ENCODE assay signal across 7 mouse cellular contexts in the genomic region with DNA sequence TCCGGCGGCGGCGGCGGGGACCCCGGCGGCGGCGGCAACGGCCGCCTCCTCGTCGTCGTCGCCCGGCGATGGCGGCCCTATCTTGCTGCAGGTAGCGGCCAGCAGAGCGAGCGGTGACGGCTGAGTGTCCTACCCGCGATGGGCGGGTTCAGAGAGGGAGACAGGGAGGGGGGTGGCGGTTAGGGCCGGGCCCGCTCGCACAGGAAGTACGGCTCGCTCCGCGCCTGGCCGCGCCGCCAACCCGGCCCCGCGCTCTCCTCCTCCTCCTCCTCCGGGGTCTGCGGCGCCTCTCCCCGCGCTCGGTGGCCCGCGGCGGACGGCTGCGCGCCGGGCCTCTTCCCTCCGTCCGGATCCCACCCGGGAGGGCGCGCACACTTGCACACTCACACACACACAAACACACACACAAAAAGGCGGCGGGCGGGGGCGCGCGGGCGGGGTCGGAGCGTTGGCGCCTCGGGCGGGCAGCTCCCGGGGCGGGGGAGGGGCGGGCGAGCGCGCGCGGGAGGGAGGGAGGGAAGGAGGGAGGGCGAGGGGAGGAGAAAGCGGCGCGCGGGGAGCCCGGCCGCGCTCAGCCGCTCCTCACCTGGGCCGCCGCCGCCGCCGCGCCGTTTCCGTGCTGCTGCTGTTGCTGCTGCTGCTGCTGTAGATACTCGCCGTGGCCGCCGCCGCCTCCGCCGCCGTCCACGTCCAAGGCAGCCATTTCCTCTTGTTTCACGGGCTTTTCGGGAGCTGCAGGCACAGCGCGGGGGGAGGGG. TPM values are rescaled to one million over a fixed set of nuclear protein-coding genes. Genes with fewer than 3 reads are reported as not detected.
DNase-seq lines count a peak whose midpoint lies in the region; ATAC-seq and TF ChIP-seq lines count a peak whose summit lies in the region.

No protein-coding gene starts in this region.

- peak overlapping the region; percentile 100 for H3K9ac ChIP-seq in midbrain, embryonic 13.5 days (replicated peaks)

- H3K4me2 ChIP-seq in midbrain, embryonic 13.5 days (replicated peaks), result peak overlapping the region; percentile 63

- H3K4me1 ChIP-seq in limb, embryonic 10.5 days, result peaks cover 22% of the 10 kb centered on the region
- peaks cover 34% of the 10 kb centered on the region for H3K4me1 ChIP-seq in midbrain, embryonic 13.5 days (replicated peaks)
- H3K4me1 ChIP-seq in small intestine, adult 2 months (ENCODE audit: control insufficient read depth, insufficient read depth, insufficient read length, low read length), result peaks cover 4% of the 10 kb centered on the region; the same call in 1 of the 2 replicates

- H3K27ac ChIP-seq in limb, embryonic 10.5 days, result peak overlapping the region; percentile 100
- peak overlapping the region; percentile 100 for H3K27ac ChIP-seq in midbrain, embryonic 13.5 days
- peak overlapping the region; percentile 100 for H3K27ac ChIP-seq in small intestine, adult 2 months (ENCODE audit: insufficient read depth, low read depth, low read length)

- peak; percentile 30; the same call in 1 of the 2 replicates for TF ChIP-seq POLR2A in small intestine, adult 2 months (IDR thresholded peaks at IDR 0.05; ENCODE audit: low read depth, low read length)

- peak overlapping the region; percentile 85 for H3K4me3 ChIP-seq in limb, embryonic 10.5 days
- peak overlapping the region; percentile 99 for H3K4me3 ChIP-seq in midbrain, embryonic 13.5 days (replicated peaks)
- peak overlapping the region; percentile 91 for H3K4me3 ChIP-seq in small intestine, adult 2 months (ENCODE audit: low read depth, low read length)

- no peaks in the 10 kb centered on the region for H3K27me3 ChIP-seq in limb, embryonic 10.5 days (ENCODE audit: low read depth, poor library complexity, severe bottlenecking)
- H3K27me3 ChIP-seq in midbrain, embryonic 13.5 days, result no peaks in the 10 kb centered on the region
- no peaks in the 10 kb centered on the region for H3K27me3 ChIP-seq in small intestine, adult 2 months (ENCODE audit: control insufficient read depth, insufficient read depth, low read length)

- no peak for TF ChIP-seq CTCF in small intestine, adult 2 months (IDR thresholded peaks at IDR 0.05; ENCODE audit: extremely low read depth, insufficient read length, insufficient replicate concordance, low read depth, low read length)

- ATAC-seq in granulocyte monocyte progenitor cell, adult 5-6 weeks (replicated peaks; ENCODE audit: poor library complexity, severe bottlenecking), result peak; percentile 67
- ATAC-seq in midbrain, embryonic 13.5 days, result peak; percentile 85

- peak; percentile 93 for DNase-seq in adrenal gland, postnatal 10 days
- peak; percentile 95 for DNase-seq in embryo, embryonic 9.5 days (ENCODE audit: extremely low spot score)
- DNase-seq in kidney, adult 11 months, result peak; percentile 91
- peak; percentile 94 for DNase-seq in limb, embryonic 10.5 days (ENCODE audit: low spot score)

- no peaks in the 10 kb centered on the region for H3K9me3 ChIP-seq in limb, embryonic 10.5 days (replicated peaks)
- no peaks in the 10 kb centered on the region for H3K9me3 ChIP-seq in midbrain, embryonic 13.5 days

- under 1% methylated on average over 70 of the region's 107 CpGs for whole genome bisulfite sequencing in limb, embryonic 10.5 days
- WGBS in midbrain, embryonic 13.5 days, result 0% methylated on average over 33 of the region's 107 CpGs
- WGBS in small intestine, adult 2 months, result under 1% methylated on average over 90 of the region's 107 CpGs

- peaks cover 19% of the 10 kb centered on the region for H3K36me3 ChIP-seq in limb, embryonic 10.5 days
- 0 out of 2 replicates have a peak, but pooled peaks cover 5% of the 10 kb centered on the region for H3K36me3 ChIP-seq in midbrain, embryonic 13.5 days
- peaks cover 2% of the 10 kb centered on the region; the same call in 1 of the 2 replicates for H3K36me3 ChIP-seq in small intestine, adult 2 months (ENCODE audit: control insufficient read depth, insufficient read depth, low read length)

RNA-seq across cellular contexts. Expression of a gene that starts 1.2 kb away (rescaled TPM):
- 10 to 100 TPM; 67.8 to 70.8 TPM for total RNA-seq in adrenal gland, postnatal 10 days (2021)
- 74.7 and 79.6 TPM in 2 replicates for total RNA-seq in granulocyte monocyte progenitor cell, adult 5-6 weeks (2014; fragmentation: Nextera tagmentation)
- 123 and 136 TPM in 2 replicates for total RNA-seq in granulocyte monocyte progenitor cell, adult 5-6 weeks (2017)
- 47.6 and 58.2 TPM in 2 replicates for polyA plus RNA-seq in limb, embryonic 10.5 days (2016; fragmentation: Nextera tagmentation; extraction: Ambion mirVana)
- polyA plus RNA-seq in midbrain, embryonic 13.5 days (2015; fragmentation: Nextera tagmentation; extraction: Ambion mirVana), result 53.2 and 56.1 TPM in 2 replicates
- polyA plus RNA-seq in small intestine, adult 2 months (2012; rRNA removed), result 6.6 and 14.2 TPM in 2 replicates

RNA-seq across cellular contexts. Expression of a gene that starts 7.4 kb away (rescaled TPM):
- total RNA-seq in adrenal gland, postnatal 10 days (2021), result not detected
- total RNA-seq in granulocyte monocyte progenitor cell, adult 5-6 weeks (2014; fragmentation: Nextera tagmentation), result not detected in 2 replicates
- total RNA-seq in granulocyte monocyte progenitor cell, adult 5-6 weeks (2017), result not detected in 2 replicates
- not detected in 2 replicates for polyA plus RNA-seq in limb, embryonic 10.5 days (2016; fragmentation: Nextera tagmentation; extraction: Ambion mirVana)
- polyA plus RNA-seq in midbrain, embryonic 13.5 days (2015; fragmentation: Nextera tagmentation; extraction: Ambion mirVana), result not detected in 2 replicates
- polyA plus RNA-seq in small intestine, adult 2 months (2012; rRNA removed), result not detected in 2 replicates

Comparison
In these comparisons a context has a peak if more than half of its experiments do, and no peak if none do; other contexts are left out.
1. Peak in every context shown above with its lines: DNase-seq, ATAC-seq, H3K4me3 ChIP-seq and H3K27ac ChIP-seq.